Mouse (Mus musculus) liver, embryonic 13.5 days (tissue): Measurements from ENCODE around the gene Stard7. TPM values are rescaled to one million over a fixed set of nuclear protein-coding genes. Genes with fewer than 3 reads are reported as not detected.
A peak's percentile ranks its signal among the peaks of the same experiment; 100 is the strongest.

Experiments used
- ATAC-seq: fragments of 200-750 bp; cut with Nextera tagmentation; 2 replicates; pipeline ENCODE4 v1.8.0; 2017; ENCODE audit warnings: low read depth, mild to moderate bottlenecking, moderate number of reproducible peaks, moderate library complexity
- DNase-seq: peaks from one replicate; pipeline ENCODE4 v3.0.0; 2022
- H3K27ac ChIP-seq: fragments of 300-500 bp; sonication (generic); 2 replicates; pipeline ENCODE4 v1.5.1; 2015; ENCODE audit warnings: moderate library complexity, mild to moderate bottlenecking, inconsistent platforms
- H3K27me3 ChIP-seq: fragments of 300-500 bp; sonication (generic); 2 replicates; pipeline ENCODE4 v1.6.1; 2015; ENCODE audit warnings: mild to moderate bottlenecking, inconsistent platforms
- H3K36me3 ChIP-seq: fragments of 300-500 bp; sonication (generic); 2 replicates; pipeline ENCODE4 v1.6.1; 2015; ENCODE audit warnings: mild to moderate bottlenecking, inconsistent platforms
- H3K4me1 ChIP-seq: fragments of 300-500 bp; sonication (generic); replicated peaks from 2 replicates; pipeline ENCODE4 v1.6.1; 2015; ENCODE audit warnings: inconsistent platforms
- H3K4me2 ChIP-seq: fragments of 300-500 bp; sonication (generic); 2 replicates; pipeline ENCODE4 v1.6.1; 2015; ENCODE audit warnings: inconsistent platforms, mild to moderate bottlenecking, moderate library complexity
- H3K4me3 ChIP-seq: fragments of 300-500 bp; sonication (generic); replicated peaks from 2 replicates; pipeline ENCODE4 v1.5.1; 2015; ENCODE audit warnings: mild to moderate bottlenecking, inconsistent platforms
- H3K9ac ChIP-seq: fragments of 300-500 bp; sonication (generic); 2 replicates; pipeline ENCODE4 v1.6.1; 2015; ENCODE audit warnings: mild to moderate bottlenecking, inconsistent platforms
- H3K9me3 ChIP-seq: fragments of 300-500 bp; sonication (generic); replicated peaks from 2 replicates; pipeline ENCODE4 v1.6.1; 2016; ENCODE audit warnings: inconsistent platforms
- WGBS: fragments of 180-500 bp; shearing (Covaris S2); methylation state at CpG from one replicate; pipeline ENCODE4 v1.1.7; 2015; ENCODE audit not compliant: insufficient replicate concordance; 5-methylcytosine and 5-hydroxymethylcytosine counted together
- polyA plus RNA-seq: library from polyadenylated mRNA; unstranded; fragments of >200 nt; fragmentation: Nextera tagmentation; extraction: Ambion mirVana; gene quantifications from 2 replicates; pipeline ENCODE4 v1.2.1, GENCODE M21; 2015

Gene Stard7
- polyA plus RNA-seq, 1 experiment from 2014 or later, result 48.6 TPM

- peaks cover 48% of the 10 kb centered on the region for H3K4me1 ChIP-seq
- ATAC-seq, result no peak
- 63% methylated on average over 4 of the region's 4 CpGs for WGBS
- 0 out of 2 replicates have a peak within 1 kb of the TSS, but pooled peaks have one; percentile 2 for H3K27ac ChIP-seq
- H3K9ac ChIP-seq, result peak within 1 kb of the TSS; percentile 70; the same call in 1 of the 2 replicates
- H3K36me3 ChIP-seq, result no peaks in the 10 kb centered on the region
- no peaks in the 10 kb centered on the region for H3K9me3 ChIP-seq
- H3K27me3 ChIP-seq, result peaks cover 38% of the 10 kb centered on the region
- no peak for DNase-seq
- H3K4me2 ChIP-seq, result peak within 1 kb of the TSS; percentile 81
- H3K4me3 ChIP-seq, result peak within 1 kb of the TSS; percentile 64
These were observed 68.4 kb downstream of the Stard7 start, which contains the start of gene Astl for GRCm38 (mm10) chr2:127338416-127338815. TSS of gene Astl (plus strand) at chr2:127338639.

- H3K36me3 ChIP-seq, result no peaks in the 10 kb centered on the region
- no peak overlapping the region for H3K27ac ChIP-seq
- no peak overlapping the region for H3K4me2 ChIP-seq
- no peak for DNase-seq
- H3K9me3 ChIP-seq, result no peaks in the 10 kb centered on the region
- peaks cover 42% of the 10 kb centered on the region for H3K27me3 ChIP-seq
- peaks cover 44% of the 10 kb centered on the region for H3K4me1 ChIP-seq
- no peak for ATAC-seq
- WGBS, result 49% methylated on average over 4 of the region's 4 CpGs
- H3K9ac ChIP-seq, result no peak overlapping the region
- H3K4me3 ChIP-seq, result no peak overlapping the region
These were observed 68.8 kb downstream of the Stard7 start for GRCm38 (mm10) chr2:127338833-127339232.

GRCm38 (mm10) chr2:127339262-127339661, 69.2 kb downstream of the Stard7 start:
- ATAC-seq (no peak), DNase-seq (no peak)
- peaks cover 40% of the 10 kb centered on the region for H3K4me1 ChIP-seq
- no peak overlapping the region for H3K9ac ChIP-seq
- no peak overlapping the region for H3K27ac ChIP-seq
- WGBS, result 70% methylated on average over 6 of the region's 6 CpGs
- peaks cover 42% of the 10 kb centered on the region for H3K27me3 ChIP-seq
- H3K36me3 ChIP-seq, result no peaks in the 10 kb centered on the region
- no peaks in the 10 kb centered on the region for H3K9me3 ChIP-seq
- H3K4me2 ChIP-seq, result no peak overlapping the region
- H3K4me3 ChIP-seq, result no peak overlapping the region

- no peak for ATAC-seq
- no peak overlapping the region for H3K27ac ChIP-seq
- no peak overlapping the region for H3K9ac ChIP-seq
- no peaks in the 10 kb centered on the region for H3K36me3 ChIP-seq
- peaks cover 23% of the 10 kb centered on the region for H3K4me1 ChIP-seq
- no peaks in the 10 kb centered on the region for H3K9me3 ChIP-seq
- H3K4me3 ChIP-seq, result no peak overlapping the region
- H3K4me2 ChIP-seq, result no peak overlapping the region
- 5% methylated on average over 3 of the region's 3 CpGs for WGBS
- peaks cover 23% of the 10 kb centered on the region for H3K27me3 ChIP-seq
- DNase-seq, result peak; percentile 36
These were observed 71.1 kb downstream of the Stard7 start for GRCm38 (mm10) chr2:127341159-127341558.

DNA sequence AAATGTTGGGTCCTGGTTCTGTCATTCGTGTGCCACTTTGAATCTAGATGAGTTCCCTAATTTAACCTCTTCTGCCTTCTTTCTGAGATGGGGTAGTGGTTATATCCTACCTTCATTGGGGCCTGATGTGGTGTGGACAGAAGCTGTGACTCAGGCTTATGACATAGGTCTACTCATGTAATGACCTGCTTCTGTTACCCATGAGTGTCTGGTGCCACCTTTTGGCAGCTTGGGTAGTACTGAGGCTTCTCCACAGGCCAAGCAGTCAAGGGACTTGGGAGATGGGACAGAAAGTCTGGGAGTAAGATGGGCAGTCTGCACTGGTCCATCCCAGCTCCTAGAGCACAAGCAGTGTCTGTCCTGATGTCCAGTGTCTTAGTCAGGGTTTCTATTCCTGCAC, 76.3 kb downstream of the Stard7 start:
- Histone ChIP-seq H3K4me2 (no peak overlapping the region), H3K4me3 (no peak overlapping the region), H3K9ac (no peak overlapping the region), H3K27ac (no peak overlapping the region), H3K4me1 (no peaks in the 10 kb centered on the region), H3K36me3 (no peaks in the 10 kb centered on the region), H3K9me3 (no peaks in the 10 kb centered on the region), H3K27me3 (0 out of 2 replicates have a peak, but pooled peaks cover 8% of the 10 kb centered on the region)
- ATAC-seq (no peak), DNase-seq (no peak)
- WGBS, result 15% methylated on average over 1 of the region's 1 CpGs

- no peak overlapping the region for H3K4me3 ChIP-seq
These were observed 77.3 kb downstream of the Stard7 start for GRCm38 (mm10) chr2:127347147-127347985.

More at GRCm38 (mm10) chr2:127347147-127347985, 77.3 kb downstream of the Stard7 start:
- no peaks in the 10 kb centered on the region for H3K9me3 ChIP-seq
- no peaks in the 10 kb centered on the region for H3K4me1 ChIP-seq
- DNase-seq, result no peak
- H3K36me3 ChIP-seq, result no peaks in the 10 kb centered on the region
- WGBS, result 73% methylated on average over 13 of the region's 13 CpGs
- no peak for ATAC-seq
- no peak overlapping the region for H3K9ac ChIP-seq
- H3K27ac ChIP-seq, result no peak overlapping the region
- H3K27me3 ChIP-seq, result 0 out of 2 replicates have a peak, but pooled peaks cover 8% of the 10 kb centered on the region
- no peak overlapping the region for H3K4me2 ChIP-seq

Other genes starting within 250 kb of the Stard7 start
- gene Blvra, start 199.6 kb upstream of the Stard7 start, polyA plus RNA-seq, result 71.8 and 72.2 TPM in 2 replicates
- gene Ncaph, start 136.3 kb upstream of the Stard7 start, polyA plus RNA-seq, result 59.3 and 74.5 TPM in 2 replicates
- gene Itpripl1, start 126.8 kb upstream of the Stard7 start, polyA plus RNA-seq, result 31.4 and 31.7 TPM in 2 replicates
- 1.2 TPM in 2 replicates for gene 1810024B03Rik, start 61.9 kb upstream of the Stard7 start, polyA plus RNA-seq
- gene Snrnp200, start 61.8 kb upstream of the Stard7 start, polyA plus RNA-seq, result 25.4 and 32.4 TPM in 2 replicates
- gene Ciao1, start 22.4 kb upstream of the Stard7 start, polyA plus RNA-seq, result 44.6 and 49.5 TPM in 2 replicates
- 12.2 and 13.4 TPM in 2 replicates for gene Tmem127, start 22.3 kb upstream of the Stard7 start, polyA plus RNA-seq
- 2.7 and 2.8 TPM in 2 replicates for gene Dusp2, start 65.9 kb downstream of the Stard7 start, polyA plus RNA-seq
- gene Astl, start 68.4 kb downstream of the Stard7 start, polyA plus RNA-seq, result not detected in 2 replicates
- 29.4 and 32.4 TPM in 2 replicates for gene Adra2b, start 93.0 kb downstream of the Stard7 start, polyA plus RNA-seq
- gene Gpat2, start 155.0 kb downstream of the Stard7 start, polyA plus RNA-seq, result 0.35 and 0.39 TPM in 2 replicates
- gene Fahd2a, start 174.3 kb downstream of the Stard7 start, polyA plus RNA-seq, result 14.3 and 15.5 TPM in 2 replicates